Mouse (Mus musculus) neural tube, embryonic 12.5 days (tissue): Measurements from ENCODE around the gene Ccnd3. TPM values are rescaled to one million over a fixed set of nuclear protein-coding genes. Genes with fewer than 3 reads are reported as not detected.
A peak's percentile ranks its signal among the peaks of the same experiment; 100 is the strongest.

Experiments
- ATAC-seq: fragments of 200-750 bp; cut with Nextera tagmentation; 2 replicates; pipeline ENCODE4 v1.8.0; 2017; ENCODE audit warnings: low read depth, mild to moderate bottlenecking, moderate TSS enrichment, moderate library complexity; ENCODE audit not compliant: low FRiP score
- H3K27ac ChIP-seq: fragments of 300-500 bp; sonication (generic); 2 replicates; pipeline ENCODE4 v1.5.1; 2016
- H3K27me3 ChIP-seq: fragments of 300-500 bp; sonication (generic); replicated peaks from 2 replicates; pipeline ENCODE4 v1.6.1; 2016; ENCODE audit warnings: mild to moderate bottlenecking
- H3K36me3 ChIP-seq: fragments of 300-500 bp; sonication (generic); 2 replicates; pipeline ENCODE4 v1.6.1; 2016; ENCODE audit warnings: mild to moderate bottlenecking
- H3K4me1 ChIP-seq: fragments of 300-500 bp; sonication (generic); 2 replicates; pipeline ENCODE4 v1.6.1; 2016
- H3K4me2 ChIP-seq: fragments of 300-500 bp; sonication (generic); replicated peaks from 2 replicates; pipeline ENCODE4 v1.6.1; 2016; ENCODE audit warnings: mild to moderate bottlenecking
- H3K4me3 ChIP-seq: fragments of 300-500 bp; sonication (generic); 2 replicates; pipeline ENCODE4 v1.5.1; 2016
- H3K9ac ChIP-seq: fragments of 300-500 bp; sonication (generic); 2 replicates; pipeline ENCODE4 v1.6.1; 2016; ENCODE audit warnings: mild to moderate bottlenecking
- H3K9me3 ChIP-seq: fragments of 300-500 bp; sonication (generic); 2 replicates; pipeline ENCODE4 v1.6.1; 2016; ENCODE audit warnings: mild to moderate bottlenecking
- WGBS: fragments of 180-500 bp; shearing (Covaris S2); methylation state at CpG from one replicate; pipeline ENCODE4 v1.1.7; 2016; 5-methylcytosine and 5-hydroxymethylcytosine counted together
- polyA plus RNA-seq: library from polyadenylated mRNA; unstranded; fragments of >200 nt; fragmentation: Nextera tagmentation; extraction: Ambion mirVana; gene quantifications from 2 replicates; pipeline ENCODE4 v1.2.1, GENCODE M21; 2016

The Ccnd3 gene
- polyA plus RNA-seq, 1 experiment from 2014 or later: 146 TPM

DNA sequence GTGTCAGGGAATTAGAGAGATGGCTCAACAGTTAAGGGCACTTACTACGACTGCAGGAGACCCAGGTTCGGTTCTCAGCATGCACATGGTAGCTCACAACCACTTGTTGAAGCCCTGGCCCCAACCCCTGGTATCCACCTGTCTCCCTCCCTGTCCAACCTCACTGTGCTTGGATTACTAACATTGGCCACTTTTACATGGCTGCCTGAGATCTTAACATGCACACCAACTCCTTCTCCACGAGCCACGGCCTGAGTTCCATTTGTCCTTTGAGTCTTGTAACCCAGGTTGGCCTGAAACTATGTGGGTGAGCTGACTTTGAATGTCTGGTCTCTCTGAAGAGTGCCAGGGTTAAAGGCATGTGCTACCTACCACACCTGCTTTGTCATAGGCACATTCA, 1.8 kb downstream of the Ccnd3 start:
- no peaks in the 10 kb centered on the region for H3K27me3 ChIP-seq
- H3K4me2 ChIP-seq: no peak overlapping the region
- no peak overlapping the region for H3K4me3 ChIP-seq
- H3K36me3 ChIP-seq: no peaks in the 10 kb centered on the region
- ATAC-seq: no peak
- 88% methylated on average over 4 of the region's 4 CpGs for WGBS
- no peaks in the 10 kb centered on the region for H3K9me3 ChIP-seq
- no peak overlapping the region for H3K27ac ChIP-seq
- H3K4me1 ChIP-seq: peaks cover 16% of the 10 kb centered on the region; the same call in 1 of the 2 replicates
- no peak overlapping the region for H3K9ac ChIP-seq

DNA sequence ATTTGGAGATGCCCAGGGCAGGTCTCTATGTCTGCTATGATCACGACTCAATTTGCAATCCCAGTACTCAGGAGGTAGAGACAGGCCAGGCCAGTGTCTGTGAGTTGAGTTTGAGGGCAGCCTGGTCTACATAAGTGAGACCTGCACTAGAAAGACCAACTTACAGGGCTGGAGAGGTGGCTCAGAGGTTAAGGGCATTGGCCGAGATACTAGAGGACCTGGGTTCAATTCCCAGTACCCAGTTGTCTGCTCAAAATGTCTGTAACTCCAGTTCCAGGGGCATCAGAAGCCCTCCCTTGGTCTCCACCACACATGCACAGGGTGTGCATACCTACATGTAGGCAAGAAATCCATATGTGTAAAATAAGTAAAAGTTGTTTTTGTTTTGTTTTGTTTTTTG, 2.7 kb downstream of the Ccnd3 start:
- Histone ChIP-seq H3K27ac (no peak overlapping the region), H3K4me3 (no peak overlapping the region), H3K27me3 (no peaks in the 10 kb centered on the region), H3K9me3 (no peaks in the 10 kb centered on the region), H3K9ac (no peak overlapping the region), H3K4me2 (no peak overlapping the region), H3K4me1 (peaks cover 16% of the 10 kb centered on the region; the same call in 1 of the 2 replicates), H3K36me3 (no peaks in the 10 kb centered on the region)
- WGBS: 94% methylated on average over 2 of the region's 2 CpGs
- ATAC-seq: no peak

DNA sequence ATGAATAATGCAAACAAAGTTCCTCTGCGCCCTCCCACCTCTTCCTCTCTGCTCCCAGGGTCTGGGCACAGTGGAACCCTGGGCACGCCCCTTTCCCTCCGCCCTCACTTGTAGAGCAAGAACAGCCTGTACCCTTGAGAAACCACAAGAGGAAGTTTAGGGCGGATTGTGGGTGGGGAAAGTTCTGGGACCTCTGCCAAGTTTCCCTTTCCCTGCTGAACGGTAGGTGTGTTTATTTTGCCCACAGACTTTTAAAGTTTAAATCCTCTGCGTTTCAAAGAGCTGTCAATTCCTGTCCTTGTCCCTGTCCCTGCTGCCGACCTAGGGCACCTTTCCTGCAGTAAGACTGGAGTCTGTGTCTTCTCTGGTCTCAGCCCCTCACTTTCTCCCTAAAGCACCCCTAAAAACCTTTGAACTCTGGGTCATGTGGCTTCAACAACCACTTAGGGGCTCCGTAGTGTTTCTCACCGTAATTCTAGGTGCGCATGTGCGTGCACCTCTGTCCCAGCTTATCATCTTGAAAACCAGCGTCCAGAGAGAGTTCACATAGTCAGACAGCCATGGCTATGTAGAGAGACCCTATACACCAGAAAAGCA, 3.3 kb downstream of the Ccnd3 start:
- Histone ChIP-seq H3K4me3 (no peak overlapping the region), H3K9me3 (no peaks in the 10 kb centered on the region), H3K4me2 (no peak overlapping the region; the same call in 1 of the 2 replicates), H3K27ac (no peak overlapping the region), H3K36me3 (no peaks in the 10 kb centered on the region), H3K9ac (0 out of 2 replicates have a peak overlapping the region, but pooled peaks have one; percentile 13), H3K27me3 (no peaks in the 10 kb centered on the region), H3K4me1 (peaks cover 16% of the 10 kb centered on the region; the same call in 1 of the 2 replicates)
- ATAC-seq: no peak
- WGBS: 54% methylated on average over 12 of the region's 12 CpGs

DNA sequence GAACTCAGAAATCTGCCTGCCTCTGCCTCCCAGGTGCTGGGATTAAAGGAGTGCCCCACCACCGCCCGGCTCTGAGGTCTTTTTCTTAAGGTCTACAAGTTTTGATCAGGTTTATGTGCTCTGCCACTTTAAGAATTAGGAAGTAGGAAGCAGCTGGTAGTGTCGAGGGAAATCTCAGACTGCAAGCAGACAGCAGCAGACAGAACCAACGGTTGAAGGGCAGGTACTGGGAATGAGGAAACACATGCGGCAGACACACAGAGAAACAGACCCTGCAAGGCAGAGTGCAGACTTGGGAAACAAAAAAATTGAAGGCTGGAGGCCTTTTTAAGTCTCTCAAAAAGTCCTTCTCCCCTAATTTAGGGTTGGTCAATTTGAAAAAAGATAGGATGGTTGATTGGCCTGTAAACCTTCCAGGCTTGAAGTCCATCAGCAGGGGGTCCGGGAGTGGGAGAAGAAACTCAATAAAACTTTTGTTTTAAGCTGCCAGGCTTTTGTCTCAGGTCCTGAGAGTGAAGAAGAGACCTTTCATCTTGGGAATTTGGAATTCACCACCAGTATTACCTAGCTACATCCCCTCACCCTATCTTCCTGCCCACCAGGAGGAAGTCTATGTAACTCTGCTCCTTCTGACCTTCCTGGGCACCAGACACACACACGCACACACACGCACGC, 4.3 kb downstream of the Ccnd3 start:
- no peak for ATAC-seq
- Histone ChIP-seq H3K36me3 (no peaks in the 10 kb centered on the region), H3K9ac (no peak overlapping the region), H3K4me1 (peaks cover 16% of the 10 kb centered on the region; the same call in 1 of the 2 replicates), H3K4me2 (no peak overlapping the region), H3K4me3 (no peak overlapping the region), H3K9me3 (no peaks in the 10 kb centered on the region), H3K27me3 (no peaks in the 10 kb centered on the region), H3K27ac (no peak overlapping the region)
- 29% methylated on average over 9 of the region's 9 CpGs for WGBS

DNA sequence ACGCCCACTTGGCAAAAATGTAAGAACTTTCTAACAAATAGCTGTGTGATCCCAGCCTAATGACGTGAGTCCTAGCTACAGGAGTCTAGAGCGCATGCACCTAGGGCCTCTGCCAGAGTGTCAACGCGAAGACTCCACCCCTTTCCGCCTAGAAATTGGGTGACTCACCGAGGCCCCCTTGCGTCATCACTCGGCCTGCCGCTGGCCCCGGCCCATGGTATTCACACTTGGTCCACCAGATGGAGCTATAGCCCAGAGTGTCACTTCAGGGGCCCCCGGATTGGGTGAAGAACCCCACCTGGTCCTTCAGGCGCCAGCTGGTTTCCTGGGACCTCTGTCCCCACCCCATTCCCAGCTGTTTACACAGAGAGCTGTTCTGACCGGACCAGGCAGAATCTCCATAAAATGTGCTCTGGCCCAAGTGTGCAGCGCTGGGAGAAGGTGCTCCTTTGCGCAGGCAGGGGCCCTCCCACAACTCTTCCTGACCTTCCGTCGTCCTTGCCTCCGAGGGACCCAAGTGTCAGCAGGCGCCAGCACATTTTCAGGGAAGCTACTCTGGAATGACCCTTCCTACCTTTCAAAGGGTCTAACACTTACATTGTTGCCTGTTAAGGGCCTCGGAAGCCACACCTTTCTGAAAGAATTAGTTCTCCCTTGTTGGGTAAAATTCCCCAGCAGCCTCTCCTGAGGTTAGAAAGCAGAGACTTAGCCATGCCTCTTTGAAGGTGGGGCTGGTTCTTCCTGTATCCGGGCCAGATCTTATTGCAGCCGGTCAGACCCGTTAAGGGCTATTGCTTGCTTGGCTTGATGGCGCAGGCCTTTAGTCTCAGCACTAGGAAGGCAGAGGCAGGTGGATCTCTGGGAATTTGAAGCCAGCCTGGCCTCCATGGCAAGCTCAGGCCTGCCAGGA, 6.5 kb downstream of the Ccnd3 start:
- peak overlapping the region; percentile 42 for H3K4me2 ChIP-seq
- no peak overlapping the region for H3K27ac ChIP-seq
- no peak overlapping the region for H3K9ac ChIP-seq
- H3K27me3 ChIP-seq: no peaks in the 10 kb centered on the region
- ATAC-seq: peak; percentile 88
- H3K9me3 ChIP-seq: no peaks in the 10 kb centered on the region
- WGBS: 16% methylated on average over 25 of the region's 25 CpGs
- H3K36me3 ChIP-seq: no peaks in the 10 kb centered on the region
- 0 out of 2 replicates have a peak, but pooled peaks cover 5% of the 10 kb centered on the region for H3K4me1 ChIP-seq
- H3K4me3 ChIP-seq: no peak overlapping the region; the same call in 1 of the 2 replicates

DNA sequence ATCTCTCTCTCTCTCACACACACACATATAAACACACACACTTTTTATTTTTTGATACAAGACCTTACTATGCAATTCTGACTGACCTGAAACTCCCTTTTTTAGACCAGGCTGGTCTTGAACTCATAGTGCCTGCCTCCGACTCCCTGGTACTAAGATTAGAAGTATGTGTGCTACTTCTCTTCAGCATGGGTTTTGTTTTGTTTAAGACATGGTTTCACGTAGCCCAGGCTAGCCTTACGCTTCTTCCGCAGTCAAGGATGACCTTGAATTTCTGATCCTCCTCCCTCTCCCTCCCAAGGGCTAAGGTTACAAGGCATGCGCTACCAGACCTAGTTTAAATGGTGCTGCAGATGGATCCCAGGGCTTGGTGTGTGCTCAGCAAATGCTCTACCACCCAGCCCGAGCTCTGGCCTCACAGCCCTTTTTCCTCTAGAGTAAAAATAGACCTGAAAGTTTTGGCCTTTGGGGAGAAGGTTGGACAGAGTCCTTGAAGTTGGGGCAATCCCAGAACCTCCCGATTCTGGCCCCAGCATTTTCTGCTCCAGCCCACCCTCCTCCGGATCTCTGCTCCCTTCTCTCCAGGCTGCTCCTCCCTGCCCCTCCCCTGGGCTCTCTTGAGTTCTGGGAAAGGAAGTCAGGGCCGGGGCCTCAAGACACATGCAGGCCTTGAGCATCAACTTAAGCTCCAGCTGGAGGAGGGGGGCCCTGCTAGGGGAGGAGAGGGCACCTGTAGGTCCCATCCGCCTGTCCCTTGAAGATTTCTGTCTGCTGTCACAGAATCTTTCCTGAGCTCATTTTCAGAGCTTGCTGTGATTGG, 8.3 kb downstream of the Ccnd3 start:
- no peaks in the 10 kb centered on the region for H3K36me3 ChIP-seq
- no peaks in the 10 kb centered on the region for H3K27me3 ChIP-seq
- H3K9ac ChIP-seq: no peak overlapping the region
- no peak overlapping the region for H3K4me2 ChIP-seq
- 0 out of 2 replicates have a peak, but pooled peaks cover 5% of the 10 kb centered on the region for H3K4me1 ChIP-seq
- ATAC-seq: no peak
- WGBS: 77% methylated on average over 10 of the region's 10 CpGs
- no peaks in the 10 kb centered on the region for H3K9me3 ChIP-seq
- H3K27ac ChIP-seq: no peak overlapping the region
- no peak overlapping the region for H3K4me3 ChIP-seq

DNA sequence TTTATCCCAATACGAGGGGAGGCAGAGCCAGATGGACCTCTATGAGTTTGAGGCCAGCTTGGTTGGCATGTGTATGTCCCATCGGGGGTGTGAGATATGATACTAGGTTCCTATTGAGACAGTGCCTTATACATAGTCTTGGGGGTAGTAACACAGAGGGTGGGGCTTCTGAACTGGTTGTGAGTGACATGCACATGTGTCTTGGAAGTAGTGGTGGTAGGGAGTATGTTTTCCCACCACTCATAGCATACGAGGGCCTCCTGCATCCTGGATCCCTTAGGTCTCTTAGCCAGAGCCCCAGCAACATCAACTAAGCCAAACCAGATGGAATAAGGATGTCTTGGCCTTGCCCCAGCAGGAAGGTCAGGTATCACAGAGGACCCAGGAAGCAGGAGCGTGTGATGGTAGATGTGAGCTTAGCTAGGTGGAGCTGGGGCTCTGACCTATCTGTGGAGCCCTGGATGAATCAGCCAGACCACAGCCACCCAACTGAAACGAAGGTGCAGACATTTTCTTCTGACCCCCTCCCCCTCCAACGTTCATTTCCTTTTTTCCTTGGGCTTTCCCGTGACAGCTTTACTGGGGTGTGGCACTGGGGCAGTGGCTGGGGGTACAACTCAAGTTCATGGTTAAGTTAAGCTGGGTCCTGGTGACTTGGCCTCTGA, 10.5 kb downstream of the Ccnd3 start:
- H3K4me1 ChIP-seq: 0 out of 2 replicates have a peak, but pooled peaks cover 5% of the 10 kb centered on the region
- no peaks in the 10 kb centered on the region for H3K36me3 ChIP-seq
- no peak overlapping the region for H3K9ac ChIP-seq
- WGBS: 85% methylated on average over 7 of the region's 7 CpGs
- H3K9me3 ChIP-seq: no peaks in the 10 kb centered on the region
- H3K27ac ChIP-seq: no peak overlapping the region
- H3K27me3 ChIP-seq: no peaks in the 10 kb centered on the region
- no peak overlapping the region for H3K4me2 ChIP-seq
- ATAC-seq: no peak
- no peak overlapping the region for H3K4me3 ChIP-seq

DNA sequence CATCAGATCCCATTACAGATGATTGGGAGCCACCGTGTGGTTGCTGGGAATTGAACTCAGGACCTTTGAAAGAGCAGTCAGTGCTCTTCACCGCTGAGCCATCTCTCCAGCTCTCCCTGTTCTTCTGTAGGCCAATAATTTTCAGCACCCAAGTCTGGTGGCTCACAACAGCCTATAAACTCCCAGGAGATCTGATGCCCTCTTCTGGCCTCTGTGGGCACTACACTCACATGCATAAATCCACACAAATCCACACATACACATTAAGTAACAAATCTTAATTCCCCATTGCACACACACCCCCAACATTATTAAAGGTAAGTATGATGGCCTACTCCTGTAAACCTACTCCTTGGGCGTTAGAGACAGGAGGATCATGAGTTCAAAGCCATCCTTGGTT, 11.4 kb downstream of the Ccnd3 start:
- H3K4me2 ChIP-seq: no peak overlapping the region
- 94% methylated on average over 3 of the region's 3 CpGs for WGBS

DNA sequence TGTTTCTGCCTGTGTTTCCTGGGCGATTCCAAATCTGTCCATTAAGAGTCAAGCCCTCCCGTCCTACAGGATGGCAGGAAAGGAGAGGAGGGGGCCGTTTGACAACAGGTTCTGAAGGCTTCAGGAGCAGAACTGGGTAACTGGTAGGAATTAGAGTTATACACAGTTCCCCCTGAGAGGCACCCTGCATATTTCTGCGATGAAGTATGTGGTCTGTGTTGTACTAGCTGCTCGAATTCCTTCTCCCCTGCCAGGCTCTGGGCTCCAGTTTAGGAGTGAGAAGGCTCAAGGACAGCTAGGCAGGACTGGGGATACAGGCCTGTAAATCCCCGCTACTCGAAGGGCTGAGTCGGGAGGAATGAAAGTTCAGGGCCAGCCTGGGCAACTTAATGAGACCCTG, 13.4 kb downstream of the Ccnd3 start:
- H3K9ac ChIP-seq: no peak overlapping the region
- H3K4me2 ChIP-seq: no peak overlapping the region
- H3K9me3 ChIP-seq: no peaks in the 10 kb centered on the region
- no peak for ATAC-seq
- no peaks in the 10 kb centered on the region for H3K36me3 ChIP-seq
- no peak overlapping the region for H3K27ac ChIP-seq
- H3K27me3 ChIP-seq: no peaks in the 10 kb centered on the region
- H3K4me3 ChIP-seq: no peak overlapping the region
- H3K4me1 ChIP-seq: peaks cover 18% of the 10 kb centered on the region
- WGBS: 48% methylated on average over 8 of the region's 8 CpGs

More for the DNA sequence above, 11.4 kb downstream of the Ccnd3 start:
- peaks cover 3% of the 10 kb centered on the region; the same call in 1 of the 2 replicates for H3K4me1 ChIP-seq
- no peak overlapping the region for H3K27ac ChIP-seq
- no peak for ATAC-seq
- H3K27me3 ChIP-seq: no peaks in the 10 kb centered on the region
- no peak overlapping the region for H3K9ac ChIP-seq
- H3K36me3 ChIP-seq: no peaks in the 10 kb centered on the region
- H3K4me3 ChIP-seq: no peak overlapping the region
- H3K9me3 ChIP-seq: no peaks in the 10 kb centered on the region

DNA sequence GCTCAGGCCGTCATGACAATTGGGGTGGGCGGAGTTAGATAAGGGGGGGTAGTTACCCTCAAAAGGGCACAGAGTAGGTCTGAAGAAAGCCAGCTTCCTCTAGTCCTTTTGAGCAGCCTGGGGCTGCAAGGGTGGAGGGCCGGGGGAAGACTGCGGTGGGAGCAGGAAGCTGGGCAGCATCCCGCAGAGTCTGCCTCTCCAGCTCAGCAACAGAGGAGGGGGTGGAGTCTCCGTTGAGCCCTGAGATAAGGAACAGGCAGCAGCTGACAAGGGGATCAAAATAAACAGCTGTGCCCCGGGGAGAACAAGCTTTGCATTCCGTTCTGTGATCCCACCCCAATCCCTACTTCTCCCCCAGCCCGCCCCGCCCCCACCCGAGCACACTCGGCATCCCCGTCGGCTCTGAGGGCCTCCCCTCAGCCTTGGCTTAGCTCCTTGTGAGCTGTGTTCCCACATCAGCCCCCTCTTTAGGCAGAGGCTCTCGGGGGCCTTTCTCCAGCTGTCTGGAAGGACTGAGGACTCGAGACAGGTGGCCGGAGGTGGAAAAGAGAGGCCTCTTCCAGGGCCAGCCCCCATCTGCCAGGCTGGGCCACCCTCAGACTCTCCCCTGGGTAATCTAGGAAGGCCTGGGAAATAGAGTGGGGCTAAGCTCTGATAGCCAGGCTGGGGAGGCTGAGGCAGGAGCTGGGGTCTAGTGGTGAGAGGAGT, 16.9 kb downstream of the Ccnd3 start:
- WGBS: 3% methylated on average over 17 of the region's 17 CpGs
- peak overlapping the region; percentile 76 for H3K27ac ChIP-seq
- H3K9ac ChIP-seq: peak overlapping the region; percentile 47; the same call in 1 of the 2 replicates
- ATAC-seq: peak; percentile 91
- H3K36me3 ChIP-seq: no peaks in the 10 kb centered on the region
- no peaks in the 10 kb centered on the region for H3K27me3 ChIP-seq
- peak overlapping the region; percentile 54 for H3K4me2 ChIP-seq
- peaks cover 21% of the 10 kb centered on the region for H3K4me1 ChIP-seq
- H3K4me3 ChIP-seq: peak overlapping the region; percentile 11; the same call in 1 of the 2 replicates
- H3K9me3 ChIP-seq: no peaks in the 10 kb centered on the region
